Mouse (Mus musculus) cerebellum, adult 2 months (tissue): Measurements from ENCODE around the gene Cenpx. TPM values are rescaled to one million over a fixed set of nuclear protein-coding genes. Genes with fewer than 3 reads are reported as not detected.

Experiments used
- DNase-seq, 2 experiments: peaks; one replicate each; pipeline ENCODE4 v3.0.0; 2021
- H3K27ac ChIP-seq: fragments of 200-500 bp; 2 replicates; pipeline ENCODE4 v1.5.1; 2012; ENCODE audit warnings: low read length, control low read depth, inconsistent platforms; ENCODE audit not compliant: insufficient read depth
- H3K27me3 ChIP-seq: fragments of 200-500 bp; 2 replicates; pipeline ENCODE4 v1.6.1; 2012; ENCODE audit warnings: inconsistent platforms, mild to moderate bottlenecking, low read length, moderate library complexity; ENCODE audit not compliant: control insufficient read depth, insufficient read depth
- H3K4me1 ChIP-seq: fragments of 200-500 bp; 2 replicates; pipeline ENCODE4 v1.6.1; 2011; ENCODE audit warnings: low read length; ENCODE audit not compliant: control insufficient read depth, insufficient read depth
- H3K4me3 ChIP-seq: fragments of 200-500 bp; replicated peaks from 2 replicates; pipeline ENCODE3; 2011; ENCODE audit warnings: mild to moderate bottlenecking, low read depth, low read length, control low read depth; ENCODE audit not compliant: insufficient read depth
- CTCF ChIP-seq: fragments of 200-500 bp; IDR thresholded peaks from 2 replicates; pipeline ENCODE4 v1.5.1; 2011; ENCODE audit warnings: low read depth, mild to moderate bottlenecking, control low read depth, low read length, moderate library complexity, borderline replicate concordance; ENCODE audit not compliant: insufficient read depth
- POLR2A ChIP-seq: fragments of 200-500 bp; IDR thresholded peaks from 2 replicates; pipeline ENCODE4 v1.6.1; 2011; ENCODE audit warnings: low read length, control low read depth, borderline replicate concordance; ENCODE audit not compliant: insufficient read depth
- WGBS: fragments of 180-500 bp; shearing (Covaris S2); methylation state at CpG from one replicate; pipeline ENCODE4 v1.1.7; 2018; 5-methylcytosine and 5-hydroxymethylcytosine counted together
- polyA plus RNA-seq: library from polyadenylated mRNA; depleted of rRNA; stranded (reverse); fragments of >200 nt; gene quantifications from 2 replicates; pipeline ENCODE4 v1.2.3, GENCODE M21; 2012

Gene Cenpx
- polyA plus RNA-seq, 1 experiment, result 43.0 TPM

GRCm38 (mm10) chr11:120703696-120704454, 9.7 kb downstream of the Cenpx start:
- DNase-seq, result no peak
- Histone ChIP-seq H3K4me3 (no peak overlapping the region), H3K27me3 (no peaks in the 10 kb centered on the region), H3K27ac (no peak overlapping the region), H3K4me1 (peaks cover 7% of the 10 kb centered on the region)
- TF ChIP-seq POLR2A (no peak), CTCF (no peak)
- WGBS, result 46% methylated on average over 15 of the region's 15 CpGs

- H3K4me1 ChIP-seq, result no peaks in the 10 kb centered on the region
- DNase-seq, result no peak
- WGBS, result 61% methylated on average over 10 of the region's 10 CpGs
- TF ChIP-seq POLR2A (no peak), CTCF (no peak)
- no peaks in the 10 kb centered on the region for H3K27me3 ChIP-seq
- no peak overlapping the region for H3K4me3 ChIP-seq
- H3K27ac ChIP-seq, result no peak overlapping the region
Measured at GRCm38 (mm10) chr11:120697741-120698140, 15.8 kb downstream of the Cenpx start.

- Histone ChIP-seq H3K4me3 (no peak overlapping the region), H3K27ac (no peak overlapping the region), H3K27me3 (no peaks in the 10 kb centered on the region), H3K4me1 (peaks cover 4% of the 10 kb centered on the region)
- TF ChIP-seq CTCF (no peak), POLR2A (no peak)
- no peak for DNase-seq
- 93% methylated on average over 6 of the region's 6 CpGs for WGBS
Measured at GRCm38 (mm10) chr11:120696568-120696967, 17.0 kb downstream of the Cenpx start.

DNA sequence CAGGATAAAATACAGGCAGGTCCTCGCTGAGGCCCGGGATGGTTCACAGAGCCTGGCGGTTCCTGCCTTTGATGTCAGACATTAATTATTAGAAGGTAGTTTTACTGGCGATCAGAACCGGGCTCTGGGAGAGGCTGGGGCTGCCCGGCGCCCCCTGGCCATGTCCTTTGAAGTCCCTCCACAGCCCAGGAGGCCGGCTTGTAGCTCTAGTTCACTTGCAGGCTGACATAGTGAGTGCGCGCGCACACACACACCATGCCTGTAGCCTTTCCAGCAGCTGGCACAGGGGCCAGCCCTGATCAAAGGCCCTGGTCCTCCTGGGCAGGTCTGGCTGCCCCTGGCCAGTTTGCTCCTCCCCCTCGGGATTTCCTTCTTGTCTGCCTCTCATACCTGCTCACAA, 17.9 kb downstream of the Cenpx start:
- Histone ChIP-seq H3K4me1 (peaks cover 4% of the 10 kb centered on the region), H3K4me3 (no peak overlapping the region), H3K27ac (no peak overlapping the region), H3K27me3 (no peaks in the 10 kb centered on the region)
- 68% methylated on average over 12 of the region's 12 CpGs for WGBS
- TF ChIP-seq CTCF, result no peak
- TF ChIP-seq POLR2A, result no peak
- DNase-seq, result no peak

DNA sequence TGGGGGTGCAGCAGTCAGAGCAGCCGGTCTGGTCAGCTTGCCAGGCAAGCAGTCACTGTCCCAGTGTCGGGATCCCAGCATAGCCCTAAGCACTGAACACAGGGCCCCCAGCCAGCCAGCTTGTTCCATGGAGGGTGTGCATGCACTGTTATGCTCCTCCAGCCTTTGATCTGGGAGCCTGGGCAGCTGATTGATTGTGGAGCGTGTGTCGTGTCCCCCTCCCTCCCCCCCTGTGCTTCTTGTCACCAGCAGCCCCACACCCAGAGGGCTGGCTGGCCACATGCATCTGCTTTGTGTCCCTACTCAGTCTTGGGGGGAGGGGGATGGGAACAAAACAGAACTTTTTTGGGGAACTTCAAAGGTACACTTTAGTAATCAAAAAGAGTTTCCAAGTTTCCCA, 18.4 kb downstream of the Cenpx start:
- Histone ChIP-seq H3K27me3 (no peaks in the 10 kb centered on the region), H3K4me3 (no peak overlapping the region), H3K27ac (no peak overlapping the region), H3K4me1 (peaks cover 4% of the 10 kb centered on the region)
- TF ChIP-seq CTCF, result no peak
- TF ChIP-seq POLR2A, result no peak
- no peak for DNase-seq
- 21% methylated on average over 4 of the region's 4 CpGs for WGBS

- H3K27me3 ChIP-seq, result no peaks in the 10 kb centered on the region
- TF ChIP-seq CTCF, result no peak
- no peak for TF ChIP-seq POLR2A
- no peak for DNase-seq
- no peak overlapping the region for H3K27ac ChIP-seq
- 77% methylated on average over 3 of the region's 3 CpGs for WGBS
- H3K4me1 ChIP-seq, result peaks cover 4% of the 10 kb centered on the region
- no peak overlapping the region for H3K4me3 ChIP-seq
Measured at GRCm38 (mm10) chr11:120693461-120693860, 20.1 kb downstream of the Cenpx start.

DNA sequence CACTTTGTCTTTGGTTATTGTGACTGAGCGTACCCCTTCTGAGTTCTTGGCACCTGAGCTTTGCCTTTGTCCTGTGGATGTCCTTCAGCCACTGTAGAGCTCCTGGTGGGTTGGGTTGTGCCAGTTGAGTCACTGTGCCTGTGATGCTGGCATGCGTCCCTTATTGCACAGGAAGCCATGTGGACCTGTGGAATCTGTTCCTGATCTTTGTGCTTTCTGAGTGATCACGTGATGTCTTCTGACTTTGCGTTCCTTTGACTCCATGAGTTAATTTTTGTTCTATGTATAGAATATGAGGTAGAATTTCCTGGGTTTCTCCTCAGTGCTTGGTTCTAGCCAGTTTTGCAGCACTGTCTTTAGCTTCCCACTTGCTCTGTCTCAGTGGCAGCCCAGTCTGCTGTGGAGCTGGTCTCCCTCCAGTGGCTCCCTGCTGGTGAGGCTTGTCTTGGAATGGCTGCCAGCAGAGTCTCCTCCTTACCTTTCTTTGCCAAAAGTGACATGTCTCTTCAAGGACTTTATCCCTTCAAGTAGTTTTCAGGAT, 21.0 kb downstream of the Cenpx start:
- TF ChIP-seq CTCF (no peak), POLR2A (no peak)
- no peak overlapping the region for H3K27ac ChIP-seq
- H3K27me3 ChIP-seq, result no peaks in the 10 kb centered on the region
- peaks cover 4% of the 10 kb centered on the region for H3K4me1 ChIP-seq
- 27% methylated on average over 4 of the region's 4 CpGs for WGBS
- DNase-seq, result no peak
- no peak overlapping the region for H3K4me3 ChIP-seq

DNA sequence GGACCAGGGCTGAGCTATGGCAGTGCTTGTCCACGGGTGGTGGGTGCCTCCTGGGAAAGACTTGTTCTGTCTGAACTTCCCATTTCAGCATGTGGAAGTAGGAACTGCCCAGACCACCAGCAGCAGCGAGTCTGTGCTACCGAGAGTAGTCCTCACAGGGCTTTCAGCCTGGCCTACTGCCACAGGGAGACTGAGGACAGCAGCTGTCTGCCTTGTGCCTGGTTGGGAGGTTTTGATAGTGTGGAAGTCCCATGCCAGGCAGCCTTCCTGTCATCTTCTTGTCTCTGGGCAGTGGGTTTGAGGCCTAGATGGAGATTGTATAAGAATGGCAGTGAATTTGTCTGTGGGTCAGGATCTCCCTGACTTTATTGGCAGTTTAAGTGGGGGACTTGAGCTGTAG, 24.2 kb downstream of the Cenpx start:
- Histone ChIP-seq H3K4me3 (no peak overlapping the region), H3K27ac (no peak overlapping the region), H3K27me3 (no peaks in the 10 kb centered on the region), H3K4me1 (peaks cover 4% of the 10 kb centered on the region)
- no peak for DNase-seq
- TF ChIP-seq POLR2A, result no peak
- no peak for TF ChIP-seq CTCF
- WGBS, result 48% methylated on average over 3 of the region's 3 CpGs
